Mouse (Mus musculus) effector memory CD4-positive, alpha-beta T cell, adult 7 months (primary cell): ENCODE data around the gene Atp8b2. TPM values are rescaled to one million over a fixed set of nuclear protein-coding genes. Genes with fewer than 3 reads are reported as not detected.

Experiments used
- polyA plus RNA-seq: library from polyadenylated mRNA; unstranded; fragments of 100-300 nt; shearing (Covaris generic); gene quantifications from one replicate; pipeline ENCODE4 v1.2.1, GENCODE M21; 2017

The Atp8b2 gene
- 58.6 TPM for polyA plus RNA-seq

DNA sequence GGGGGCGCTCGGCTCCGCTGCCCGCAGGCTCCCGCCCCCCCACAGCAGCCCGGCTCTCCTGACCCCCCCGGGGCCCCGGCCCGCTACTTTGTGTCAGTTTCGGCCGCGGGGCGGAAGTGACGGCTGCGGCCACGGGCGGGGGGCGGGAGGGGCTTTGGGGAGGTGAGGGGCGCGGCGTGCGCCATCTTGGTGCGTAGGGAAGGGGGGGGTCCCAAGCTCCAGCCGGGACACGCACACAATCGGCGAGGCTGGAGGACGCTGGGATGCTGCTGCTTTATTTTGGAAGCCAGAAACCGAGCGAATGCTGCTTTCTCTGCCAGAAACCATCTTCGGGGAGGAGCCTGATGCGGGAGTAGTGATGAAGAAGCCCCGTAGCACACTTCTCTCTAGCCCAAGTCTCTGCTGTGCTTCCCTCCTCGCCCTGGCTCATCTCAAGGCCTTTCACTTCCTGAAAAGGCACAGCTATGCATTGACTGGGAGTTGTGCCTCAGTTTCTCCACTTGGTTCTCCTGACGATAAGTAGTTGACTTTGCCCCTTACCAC lies at the start of gene Atp8b2:
Atp8b2 (minus strand) TSS at position 288 of the 543 bp plus-strand sequence.

DNA sequence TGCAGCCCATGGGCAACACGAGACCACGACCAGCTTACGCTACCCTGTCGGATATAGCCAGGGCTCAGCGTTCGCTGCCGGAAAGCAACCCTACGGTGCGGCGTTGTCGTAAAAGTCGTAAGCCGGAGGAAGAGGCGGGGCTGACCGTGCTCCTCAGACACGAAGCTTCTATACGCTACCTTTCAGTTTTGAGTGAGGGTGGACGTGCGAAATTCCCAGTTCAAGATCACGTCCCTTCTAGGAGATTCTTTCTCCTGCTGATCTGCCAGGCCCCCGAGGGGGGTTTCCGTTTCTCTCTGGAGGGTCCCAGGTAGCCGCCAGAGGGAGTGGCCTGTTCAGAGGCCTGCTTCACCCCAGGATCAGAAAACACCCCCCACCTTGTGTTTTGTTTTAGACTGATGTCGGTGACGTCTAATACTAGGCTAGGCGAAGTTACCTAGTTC lies 35.3 kb upstream of the Atp8b2 start, which contains the start of gene Hax1:
Hax1 (minus strand) TSS at position 169 of the 443 bp plus-strand sequence.

DNA sequence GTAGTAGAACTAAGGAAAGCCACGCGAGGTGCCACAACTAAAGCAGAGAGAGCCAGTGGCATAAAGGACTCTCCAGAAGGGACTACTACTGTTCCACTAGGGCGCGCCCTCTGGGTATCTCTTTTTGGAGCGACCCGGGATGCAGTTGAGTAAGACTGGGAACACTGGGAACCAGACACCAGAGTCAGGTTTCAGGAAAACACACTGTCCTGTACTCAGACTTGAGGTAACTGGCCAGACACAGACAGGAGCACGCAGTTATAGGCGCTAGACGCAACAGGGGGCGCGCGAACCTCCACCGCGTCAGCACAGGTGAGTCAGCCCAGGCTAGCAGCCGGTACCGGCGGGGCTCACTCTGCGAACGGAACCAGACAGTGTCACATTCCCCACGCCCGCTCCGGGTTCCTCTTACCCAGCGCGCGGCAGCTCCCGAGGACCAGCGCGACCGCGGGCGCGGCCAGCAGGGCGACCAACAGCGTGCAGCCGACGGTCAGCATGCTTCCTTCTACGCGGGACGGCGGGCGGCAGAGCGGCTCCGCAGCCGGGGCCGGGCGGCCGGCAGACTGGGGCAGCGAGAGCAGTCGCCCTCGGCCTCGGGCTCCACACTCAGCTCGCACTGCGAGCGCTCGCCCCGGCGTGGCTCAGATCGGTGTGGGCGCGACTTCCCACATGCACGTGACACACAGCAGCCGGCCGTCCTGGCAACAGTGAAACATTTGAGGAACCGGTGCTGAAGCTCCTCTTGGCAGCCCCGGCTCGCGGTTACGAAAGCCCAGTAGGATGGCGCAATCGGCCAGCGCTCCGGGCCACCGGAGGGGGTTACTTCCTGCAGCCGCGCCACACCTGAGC lies 50.5 kb downstream of the Atp8b2 start, which contains the start of gene Il6ra:
Il6ra (minus strand) TSS at position 654 of the 849 bp plus-strand sequence.

Other genes starting within 250 kb of the Atp8b2 start
- 65.7 TPM for gene Adar, start 248.5 kb downstream of the Atp8b2 start, polyA plus RNA-seq
- 0.87 TPM for gene Chrnb2, start 198.9 kb downstream of the Atp8b2 start, polyA plus RNA-seq
- 47.7 TPM for gene Ube2q1, start 189.9 kb downstream of the Atp8b2 start, polyA plus RNA-seq
- 0.43 TPM for gene She, start 132.1 kb downstream of the Atp8b2 start, polyA plus RNA-seq
- 18.1 TPM for gene Il6ra, start 50.3 kb downstream of the Atp8b2 start, polyA plus RNA-seq
- 85.7 TPM for gene Hax1, start 35.3 kb upstream of the Atp8b2 start, polyA plus RNA-seq
- 108 TPM for gene 4933434E20Rik, start 88.1 kb upstream of the Atp8b2 start, polyA plus RNA-seq
- 177 TPM for gene Ubap2l, start 89.1 kb upstream of the Atp8b2 start, polyA plus RNA-seq
- gene Tpm3, start 109.1 kb upstream of the Atp8b2 start, polyA plus RNA-seq = 905 TPM
- 0.09 TPM for gene Nup210l, start 140.6 kb upstream of the Atp8b2 start, polyA plus RNA-seq